Mouse (Mus musculus) bone marrow, adult 2 months (tissue): ENCODE results near the gene Ing2. TPM values are rescaled to one million over a fixed set of nuclear protein-coding genes. Genes with fewer than 3 reads are reported as not detected.

Experiments used
- H3K27ac ChIP-seq: fragments of 200-500 bp; 2 replicates; pipeline ENCODE4 v1.5.1; 2012; ENCODE audit warnings: low read depth, mild to moderate bottlenecking, control low read depth, inconsistent platforms, low read length; ENCODE audit not compliant: control insufficient read depth, poor library complexity, insufficient read depth
- H3K4me1 ChIP-seq: fragments of 200-500 bp; 2 replicates; pipeline ENCODE4 v1.6.1; 2011; ENCODE audit warnings: low read length; ENCODE audit not compliant: control insufficient read depth, insufficient read depth
- H3K4me3 ChIP-seq: fragments of 200-500 bp; replicated peaks from 2 replicates; pipeline ENCODE3; 2011; ENCODE audit warnings: mild to moderate bottlenecking, low read depth, low read length, control low read depth; ENCODE audit not compliant: control insufficient read depth
- CTCF ChIP-seq: fragments of 200-500 bp; IDR thresholded peaks from 2 replicates; pipeline ENCODE4 v1.5.1; 2011; ENCODE audit warnings: low read length, control low read depth; ENCODE audit not compliant: control insufficient read depth, insufficient read depth
- POLR2A ChIP-seq: fragments of 200-500 bp; IDR thresholded peaks from 2 replicates; pipeline ENCODE4 v1.6.1; 2011; ENCODE audit warnings: low read depth, mild to moderate bottlenecking, control low read depth, low read length, borderline replicate concordance; ENCODE audit not compliant: control insufficient read depth
- WGBS: fragments of 180-500 bp; shearing (Covaris S2); methylation state at CpG from one replicate; pipeline ENCODE4 v1.1.7; 2018; 5-methylcytosine and 5-hydroxymethylcytosine counted together
- polyA plus RNA-seq: library from polyadenylated mRNA; stranded (reverse); fragments of >200 nt; gene quantifications from 2 replicates; pipeline ENCODE4 v1.2.4, GENCODE M21; 2011; ENCODE audit warnings: low replicate concordance; ENCODE audit not compliant: missing spikeins, insufficient read depth, insufficient read length

Ing2 gene
- polyA plus RNA-seq, 1 experiment, result 31.1 TPM

GRCm38 (mm10) chr8:47649551-47649950 lies 25.8 kb downstream of the Ing2 start:
- no peaks in the 10 kb centered on the region for H3K4me1 ChIP-seq
- H3K27ac ChIP-seq, result no peak overlapping the region
- 74% methylated on average over 9 of the region's 9 CpGs for WGBS
- TF ChIP-seq CTCF, result no peak
- no peak overlapping the region for H3K4me3 ChIP-seq

GRCm38 (mm10) chr8:47642514-47643064 lies 32.8 kb downstream of the Ing2 start:
- Histone ChIP-seq H3K4me1 (no peaks in the 10 kb centered on the region), H3K27ac (no peak overlapping the region), H3K4me3 (no peak overlapping the region)
- TF ChIP-seq POLR2A, result no peak
- no peak for TF ChIP-seq CTCF
- WGBS, result 89% methylated on average over 9 of the region's 9 CpGs

GRCm38 (mm10) chr8:47637152-47637551 lies 38.2 kb downstream of the Ing2 start:
- no peaks in the 10 kb centered on the region; the same call in 1 of the 2 replicates for H3K4me1 ChIP-seq
- H3K27ac ChIP-seq, result peak overlapping the region; percentile 48; the same call in 1 of the 2 replicates
- WGBS, result 52% methylated on average over 4 of the region's 4 CpGs
- TF ChIP-seq POLR2A (no peak), CTCF (no peak)
- H3K4me3 ChIP-seq, result peak overlapping the region; percentile 34

DNA sequence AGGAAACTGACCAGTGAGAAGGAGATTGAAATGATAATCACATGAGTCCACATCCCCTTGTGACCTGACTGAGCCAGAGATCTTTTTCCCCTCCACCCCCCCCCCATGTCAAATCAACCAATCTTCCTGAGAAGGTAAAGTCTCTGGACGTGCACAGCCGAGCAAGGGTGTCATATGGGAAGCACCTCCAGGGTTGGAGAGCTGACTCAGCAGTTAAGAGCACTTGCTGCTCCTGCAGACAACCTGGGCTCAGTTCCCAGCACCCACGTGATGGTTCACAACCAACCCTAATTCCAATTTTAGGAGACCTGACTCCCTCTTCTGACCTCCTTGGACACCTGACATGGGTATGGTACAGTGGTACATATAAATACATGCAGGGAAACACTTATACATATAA lies 39.3 kb downstream of the Ing2 start:
- no peaks in the 10 kb centered on the region; the same call in 1 of the 2 replicates for H3K4me1 ChIP-seq
- 62% methylated on average over 3 of the region's 3 CpGs for WGBS
- TF ChIP-seq POLR2A (no peak), CTCF (no peak)

DNA sequence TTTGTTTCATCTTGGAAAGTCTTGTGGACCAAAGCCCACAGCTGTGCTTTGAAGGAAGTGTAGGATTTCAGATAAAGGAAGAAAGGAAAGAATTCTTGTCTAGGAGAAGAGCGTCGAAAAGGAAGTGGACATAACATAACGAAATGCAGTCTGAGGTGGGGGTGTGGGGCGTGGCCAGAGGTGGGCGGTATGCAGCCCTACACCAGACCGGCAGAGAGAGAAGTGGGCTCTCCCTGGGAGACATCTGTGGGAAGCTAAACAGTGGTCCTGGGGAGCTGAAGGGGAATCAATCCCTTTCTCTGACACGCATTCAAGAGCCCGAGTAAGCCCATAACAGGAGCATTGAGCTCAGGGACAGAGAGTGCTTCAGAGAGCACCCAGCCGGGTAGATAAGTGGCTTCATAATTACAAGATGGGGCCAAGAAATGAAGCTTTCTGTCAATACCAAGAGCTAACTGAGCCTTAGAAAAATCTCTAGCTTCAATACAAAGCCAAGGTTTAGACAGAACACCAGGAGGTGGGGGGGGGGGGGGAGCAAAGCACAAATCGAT lies 40.5 kb downstream of the Ing2 start:
- no peak overlapping the region for H3K4me3 ChIP-seq
- TF ChIP-seq POLR2A (no peak), CTCF (no peak)
- no peak overlapping the region for H3K27ac ChIP-seq
- H3K4me1 ChIP-seq, result no peaks in the 10 kb centered on the region; the same call in 1 of the 2 replicates
- 39% methylated on average over 10 of the region's 10 CpGs for WGBS

More for the DNA sequence above, 39.3 kb downstream of the Ing2 start:
- Histone ChIP-seq H3K27ac (no peak overlapping the region), H3K4me3 (no peak overlapping the region)

GRCm38 (mm10) chr8:47621144-47621543 lies 54.2 kb downstream of the Ing2 start:
- 91% methylated on average over 1 of the region's 1 CpGs for WGBS
- Histone ChIP-seq H3K4me3 (no peak overlapping the region), H3K27ac (no peak overlapping the region), H3K4me1 (no peaks in the 10 kb centered on the region)
- TF ChIP-seq POLR2A (no peak), CTCF (no peak)

Other genes with a start within 250 kb of the Ing2 start
- gene Stox2, start 229.2 kb downstream of the Ing2 start, polyA plus RNA-seq, result 3.2 and 4.1 TPM in 2 replicates
- 4.9 and 10.5 TPM in 2 replicates for gene Trappc11, start 142.1 kb downstream of the Ing2 start, polyA plus RNA-seq
- 6.1 and 9.5 TPM in 2 replicates for gene Rwdd4a, start 141.9 kb downstream of the Ing2 start, polyA plus RNA-seq
- 4.0 and 4.8 TPM in 2 replicates for gene Cdkn2aip, start 38.4 kb upstream of the Ing2 start, polyA plus RNA-seq
- gene Cldn24, start 146.6 kb upstream of the Ing2 start, polyA plus RNA-seq, result not detected in 2 replicates
- gene Cldn22, start 148.9 kb upstream of the Ing2 start, polyA plus RNA-seq, result not detected in 2 replicates